Mouse (Mus musculus): Measurements from ENCODE around the gene Apbb1. TPM values are rescaled to one million over a fixed set of nuclear protein-coding genes. Genes with fewer than 3 reads are reported as not detected.

The Apbb1 gene
- total RNA-seq, 2 experiments from 2014 or later, result 440 to 458 TPM

- TF ChIP-seq CTCF (IDR thresholded peaks at IDR 0.05), result no peak
- DNase-seq (ENCODE audit: extremely low spot score in 1 of 2, low spot score in 2 of 2), result peak in 1 of 2 experiments; percentile 33
- intact Hi-C loops (cut with DNase I), result no loop called here
- peak overlapping the region; percentile 43 for H3K4me3 ChIP-seq
- H3K27ac ChIP-seq, result peak overlapping the region; percentile 95
Observed at GRCm38 (mm10) chr7:105569512-105570496, 11.6 kb downstream of the Apbb1 start.

GRCm38 (mm10) chr7:105568988-105569471 is 12.4 kb downstream of the Apbb1 start:
- Histone ChIP-seq H3K4me3 (peak overlapping the region; percentile 43), H3K27ac (peak overlapping the region; percentile 95)
- DNase-seq (ENCODE audit: extremely low spot score in 1 of 2, low spot score in 2 of 2), result peak; percentile 87 to 88
- intact Hi-C loops (cut with DNase I), result no loop called here
- no peak for TF ChIP-seq CTCF (IDR thresholded peaks at IDR 0.05)

- peak overlapping the region; percentile 95 for H3K27ac ChIP-seq
- intact Hi-C loops (cut with DNase I), result no loop called here
- peak; percentile 70 to 75 for DNase-seq (ENCODE audit: extremely low spot score in 1 of 2, low spot score in 2 of 2)
- no peak for TF ChIP-seq CTCF (IDR thresholded peaks at IDR 0.05)
- H3K4me3 ChIP-seq, result peak overlapping the region; percentile 43
Observed at GRCm38 (mm10) chr7:105568583-105568982, 12.9 kb downstream of the Apbb1 start.

- no peak for TF ChIP-seq CTCF (IDR thresholded peaks at IDR 0.05)
- DNase-seq (ENCODE audit: extremely low spot score in 1 of 2, low spot score in 2 of 2), result peak in 1 of 2 experiments; percentile 46
- Histone ChIP-seq H3K4me3 (no peak overlapping the region), H3K27ac (peak overlapping the region; percentile 78)
- intact Hi-C loops (cut with DNase I), result no loop called here
Observed at GRCm38 (mm10) chr7:105565071-105565836, 16.2 kb downstream of the Apbb1 start.

- no peak for DNase-seq (ENCODE audit: extremely low spot score in 1 of 2, low spot score in 2 of 2)
- Histone ChIP-seq H3K27ac (peak overlapping the region; percentile 69), H3K4me3 (no peak overlapping the region)
- no peak for TF ChIP-seq CTCF (IDR thresholded peaks at IDR 0.05)
- intact Hi-C loops (cut with DNase I), result no loop called here
Observed at GRCm38 (mm10) chr7:105563367-105563766, 18.1 kb downstream of the Apbb1 start.

GRCm38 (mm10) chr7:105562317-105562716 is 19.1 kb downstream of the Apbb1 start:
- DNase-seq (ENCODE audit: extremely low spot score in 1 of 2, low spot score in 2 of 2), result no peak
- no peak for TF ChIP-seq CTCF (IDR thresholded peaks at IDR 0.05)
- H3K4me3 ChIP-seq, result no peak overlapping the region
- H3K27ac ChIP-seq, result no peak overlapping the region; the same call in 1 of the 2 replicates
- intact Hi-C loops (cut with DNase I), result no loop called here

GRCm38 (mm10) chr7:105559016-105559415 is 22.4 kb downstream of the Apbb1 start:
- intact Hi-C loops (cut with DNase I), result no loop called here
- H3K27ac ChIP-seq, result peak overlapping the region; percentile 65

GRCm38 (mm10) chr7:105557671-105558070 is 23.8 kb downstream of the Apbb1 start:
- peak in 1 of 2 experiments; percentile 19 for DNase-seq (ENCODE audit: extremely low spot score in 1 of 2, low spot score in 2 of 2)
- intact Hi-C loops (cut with DNase I), result no loop called here
- H3K27ac ChIP-seq, result peak overlapping the region; percentile 38; the same call in 1 of the 2 replicates
- H3K4me3 ChIP-seq, result no peak overlapping the region
- TF ChIP-seq CTCF (IDR thresholded peaks at IDR 0.05), result no peak

More at GRCm38 (mm10) chr7:105559016-105559415, 22.4 kb downstream of the Apbb1 start:
- TF ChIP-seq CTCF (IDR thresholded peaks at IDR 0.05), result no peak
- no peak overlapping the region for H3K4me3 ChIP-seq
- peak in 1 of 2 experiments; percentile 75 for DNase-seq (ENCODE audit: extremely low spot score in 1 of 2, low spot score in 2 of 2)

GRCm38 (mm10) chr7:105556406-105556805 is 25.0 kb downstream of the Apbb1 start:
- Histone ChIP-seq H3K27ac (peak overlapping the region; percentile 53; the same call in 1 of the 2 replicates), H3K4me3 (peak overlapping the region; percentile 73)
- peak in 1 of 2 experiments; percentile 16 for DNase-seq (ENCODE audit: extremely low spot score in 1 of 2, low spot score in 2 of 2)
- no peak for TF ChIP-seq CTCF (IDR thresholded peaks at IDR 0.05)
- intact Hi-C loops (cut with DNase I), result no loop called here

GRCm38 (mm10) chr7:105555571-105555970 is 25.9 kb downstream of the Apbb1 start:
- H3K27ac ChIP-seq, result peak overlapping the region; percentile 53; the same call in 1 of the 2 replicates
- DNase-seq (ENCODE audit: extremely low spot score in 1 of 2, low spot score in 2 of 2), result no peak
- peak overlapping the region; percentile 73 for H3K4me3 ChIP-seq
- intact Hi-C loops (cut with DNase I), result loop anchor here (2.0 kb wide), 2 partner anchors 25 to 77 kb away; partner anchors contain the start of genes Apbb1 and Trim3
- TF ChIP-seq CTCF (IDR thresholded peaks at IDR 0.05), result no peak

GRCm38 (mm10) chr7:105554212-105554942 is 27.1 kb downstream of the Apbb1 start, which contains the start of gene Smpd1:
Gene Smpd1 (plus strand): TSS chr7:105554360.
- DNase-seq (ENCODE audit: extremely low spot score in 1 of 2, low spot score in 2 of 2), result peak; percentile 85 to 89
- intact Hi-C loops (cut with DNase I), result loop anchor here (2.0 kb wide), 2 partner anchors 26 to 78 kb away; partner anchors contain the start of genes Apbb1 and Trim3
- no peak for TF ChIP-seq CTCF (IDR thresholded peaks at IDR 0.05)
- H3K27ac ChIP-seq, result peak within 1 kb of the TSS; percentile 95
- H3K4me3 ChIP-seq, result peak within 1 kb of the TSS; percentile 73

Data from left cerebral cortex, adult 2 months (tissue).